21 mouse cellular contexts compared by ENCODE assay signal in genomic region chr8:23580701-23581100, GRCm38 (mm10).
DNase-seq lines count a peak whose midpoint lies in the region; ATAC-seq lines count a peak whose summit lies in the region.
"Had no signal": no experiment of that assay in that cellular context is flagged by ENCODE, and none has a peak within 500 bp of the region (broad histone marks: within the 10 kb centered on the region; RNA-seq: fewer than 3 reads in every experiment).

No protein-coding gene starts in this region.

- H3K27me3 ChIP-seq in heart, embryonic 10.5 days (ENCODE audit: insufficient read depth, poor library complexity, severe bottlenecking): no peaks in the 10 kb centered on the region
- H3K27me3 ChIP-seq in midbrain, embryonic 11.5 days (ENCODE audit: control insufficient read depth, insufficient read depth, low read length): no peaks in the 10 kb centered on the region
- H3K27me3 ChIP-seq in midbrain, embryonic 10.5 days (ENCODE audit: low read depth, poor library complexity, severe bottlenecking): no peaks in the 10 kb centered on the region
- H3K27me3 ChIP-seq: CH12.LX, Patski had no signal

- H3K4me2 ChIP-seq in midbrain, embryonic 11.5 days: no peak overlapping the region

- H3K9ac ChIP-seq in midbrain, embryonic 11.5 days (ENCODE audit: low read length): no peak overlapping the region

- ATAC-seq in midbrain, embryonic 11.5 days (ENCODE audit: low FRiP score): no peak
- ATAC-seq: activated CD4-positive, CD25-positive, alpha-beta regulatory T cell, adult 4 months; CD4-positive, CD25-positive, alpha-beta regulatory T cell, adult 4 months; Patski had no signal

- no peak overlapping the region for H3K4me3 ChIP-seq in heart, embryonic 10.5 days
- no peak overlapping the region for H3K4me3 ChIP-seq in midbrain, embryonic 11.5 days (ENCODE audit: low read depth, low read length)
- no peak overlapping the region for H3K4me3 ChIP-seq in midbrain, embryonic 10.5 days

- intact Hi-C loops in heart, postnatal 14 days (cut with DNase I): no loop called here

- H3K9me3 ChIP-seq in heart, embryonic 10.5 days: no peaks in the 10 kb centered on the region
- H3K9me3 ChIP-seq in midbrain, embryonic 11.5 days (ENCODE audit: control insufficient read depth, low read length): no peaks in the 10 kb centered on the region
- H3K9me3 ChIP-seq in midbrain, embryonic 10.5 days (replicated peaks): no peaks in the 10 kb centered on the region

- WGBS in heart, embryonic 10.5 days: 90% methylated on average over 2 of the region's 2 CpGs
- 92% methylated on average over 2 of the region's 2 CpGs for WGBS in midbrain, embryonic 11.5 days
- WGBS in midbrain, embryonic 10.5 days: 92% methylated on average over 2 of the region's 2 CpGs

- no peaks in the 10 kb centered on the region for H3K36me3 ChIP-seq in heart, embryonic 10.5 days
- no peaks in the 10 kb centered on the region for H3K36me3 ChIP-seq in midbrain, embryonic 11.5 days (ENCODE audit: control insufficient read depth, insufficient read depth, low read length)
- H3K36me3 ChIP-seq in midbrain, embryonic 10.5 days: no peaks in the 10 kb centered on the region
- H3K36me3 ChIP-seq: G1E had no signal

- H3K27ac ChIP-seq in heart, embryonic 10.5 days: no peak overlapping the region
- H3K27ac ChIP-seq in midbrain, embryonic 11.5 days (ENCODE audit: low read depth, low read length): no peak overlapping the region
- no peak overlapping the region for H3K27ac ChIP-seq in midbrain, embryonic 10.5 days (replicated peaks)

- H3K4me1 ChIP-seq in heart, embryonic 10.5 days: no peaks in the 10 kb centered on the region
- no peaks in the 10 kb centered on the region for H3K4me1 ChIP-seq in midbrain, embryonic 11.5 days (ENCODE audit: control insufficient read depth, insufficient read depth, low read length)
- no peaks in the 10 kb centered on the region for H3K4me1 ChIP-seq in midbrain, embryonic 10.5 days

- DNase-seq in heart, adult 11 months: peak; percentile 68
- no peak for DNase-seq in heart, postnatal 14 days
- peak; percentile 52 for DNase-seq in heart, embryonic 10.5 days (ENCODE audit: low spot score)
- no peak for DNase-seq in heart, postnatal 4 days
- DNase-seq in midbrain, embryonic 11.5 days (ENCODE audit: low spot score, missing footprints): peak; percentile 45
- no peak for DNase-seq in midbrain, embryonic 10.5 days (ENCODE audit: low spot score)
- DNase-seq: adrenal gland, adult 2 months; adrenal gland, adult 8-10 months; adrenal gland, postnatal 10 days; adrenal gland, postnatal 14 days; adrenal gland, postnatal 25 days; adrenal gland, postnatal 36 days; B cell, adult 2 months; cerebellum, adult 11 months; cerebellum, adult 11-12 months; cerebellum, adult 18-20 months had no signal

Comparison
In these comparisons a context has a peak if more than half of its experiments do, and no peak if none do; other contexts are left out.
1. DNase-seq: peak in heart, adult 11 months (single experiment), heart, embryonic 10.5 days (single experiment) and midbrain, embryonic 11.5 days (single experiment); none in heart, postnatal 14 days (0 of 2), heart, postnatal 4 days (single experiment) and midbrain, embryonic 10.5 days (single experiment).